Mouse (Mus musculus): ENCODE results near the gene Il11. TPM values are rescaled to one million over a fixed set of nuclear protein-coding genes. Genes with fewer than 3 reads are reported as not detected.

Il11 gene
- polyA plus RNA-seq (2012; rRNA removed; ENCODE audit: low replicate concordance): 0.11 and 0.45 TPM in 2 replicates

GRCm38 (mm10) chr7:4782759-4783158 lies at the start of gene Il11, which contains the start of gene Tmem190:
Gene Il11 (minus strand): TSS chr7:4782859.
Gene Tmem190 (plus strand): TSS chr7:4782937.

GRCm38 (mm10) chr7:4812303-4813104 lies 29.8 kb upstream of the Il11 start, which contains the start of gene Ube2s:
Gene Ube2s (minus strand): TSS chr7:4812590.

GRCm38 (mm10) chr7:4792278-4793212 lies 9.9 kb upstream of the Il11 start, which contains the start of gene Rpl28:
Gene Rpl28 (plus strand): TSS chr7:4792874.

GRCm38 (mm10) chr7:4789436-4789935 lies 6.8 kb upstream of the Il11 start, which contains the start of gene Tmem238:
Gene Tmem238 (minus strand): TSS chr7:4789656.

GRCm38 (mm10) chr7:4771202-4771601 lies 11.5 kb downstream of the Il11 start, which contains the start of gene Fam71e2:
Gene Fam71e2 (minus strand): TSS chr7:4771302.

GRCm38 (mm10) chr7:4752821-4753570 lies 29.7 kb downstream of the Il11 start, which contains the start of gene Cox6b2:
Gene Cox6b2 (minus strand): TSS chr7:4753094.

GRCm38 (mm10) chr7:4739544-4740275 lies 42.9 kb downstream of the Il11 start, which contains the start of gene Kmt5c:
Gene Kmt5c (plus strand): TSS chr7:4740115.

GRCm38 (mm10) chr7:4725169-4725568 lies 57.5 kb downstream of the Il11 start, which contains the start of gene Tmem150b:
Gene Tmem150b (minus strand): TSS chr7:4725249.

Other genes starting within 250 kb of the Il11 start
- 0.30 and 0.50 TPM in 2 replicates for gene Syt5, start 235.3 kb downstream of the Il11 start, polyA plus RNA-seq (2012; rRNA removed; ENCODE audit: low replicate concordance)
- 0.59 TPM in 1 of 2 replicates, not detected in the other for gene Ptprh, start 178.8 kb downstream of the Il11 start, polyA plus RNA-seq (2012; rRNA removed; ENCODE audit: low replicate concordance)
- 9.6 and 15.2 TPM in 2 replicates for gene Tmem86b, start 151.4 kb downstream of the Il11 start, polyA plus RNA-seq (2012; rRNA removed; ENCODE audit: low replicate concordance)
- 77.9 and 140 TPM in 2 replicates for gene Ppp6r1, start 123.8 kb downstream of the Il11 start, polyA plus RNA-seq (2012; rRNA removed; ENCODE audit: low replicate concordance)
- gene Hspbp1, start 97.8 kb downstream of the Il11 start, polyA plus RNA-seq (2012; rRNA removed; ENCODE audit: low replicate concordance): 36.3 and 51.8 TPM in 2 replicates
- gene Brsk1, start 92.3 kb downstream of the Il11 start, polyA plus RNA-seq (2012; rRNA removed; ENCODE audit: low replicate concordance): 2.8 and 14.9 TPM in 2 replicates
- 1.5 and 1.7 TPM in 2 replicates for gene Tmem150b, start 57.6 kb downstream of the Il11 start, polyA plus RNA-seq (2012; rRNA removed; ENCODE audit: low replicate concordance)
- 69.5 and 121 TPM in 2 replicates for gene Kmt5c, start 42.7 kb downstream of the Il11 start, polyA plus RNA-seq (2012; rRNA removed; ENCODE audit: low replicate concordance)
- 20.8 and 97.5 TPM in 2 replicates for gene Cox6b2, start 29.8 kb downstream of the Il11 start, polyA plus RNA-seq (2012; rRNA removed; ENCODE audit: low replicate concordance)
- gene Fam71e2, start 11.6 kb downstream of the Il11 start, polyA plus RNA-seq (2012; rRNA removed; ENCODE audit: low replicate concordance): not detected in 2 replicates
- gene Tmem190, start 78 bp upstream of the Il11 start, polyA plus RNA-seq (2012; rRNA removed; ENCODE audit: low replicate concordance): not detected in 2 replicates
- gene Tmem238, start 6.8 kb upstream of the Il11 start, polyA plus RNA-seq (2012; rRNA removed; ENCODE audit: low replicate concordance): 13.9 and 33.7 TPM in 2 replicates
- 303 and 400 TPM in 2 replicates for gene Rpl28, start 10.0 kb upstream of the Il11 start, polyA plus RNA-seq (2012; rRNA removed; ENCODE audit: low replicate concordance)
- gene Ube2s, start 29.7 kb upstream of the Il11 start, polyA plus RNA-seq (2012; rRNA removed; ENCODE audit: low replicate concordance): 249 and 346 TPM in 2 replicates
- 0.04 and 0.87 TPM in 2 replicates for gene Shisa7, start 61.8 kb upstream of the Il11 start, polyA plus RNA-seq (2012; rRNA removed; ENCODE audit: low replicate concordance)
- gene Isoc2b, start 87.4 kb upstream of the Il11 start, polyA plus RNA-seq (2012; rRNA removed; ENCODE audit: low replicate concordance): 22.3 and 43.4 TPM in 2 replicates
- 43.3 and 99.8 TPM in 2 replicates for gene Isoc2a, start 94.3 kb upstream of the Il11 start, polyA plus RNA-seq (2012; rRNA removed; ENCODE audit: low replicate concordance)
- 0.09 and 0.67 TPM in 2 replicates for gene Gm36210, start 123.7 kb upstream of the Il11 start, polyA plus RNA-seq (2012; rRNA removed; ENCODE audit: low replicate concordance)
- gene Zfp628, start 132.4 kb upstream of the Il11 start, polyA plus RNA-seq (2012; rRNA removed; ENCODE audit: low replicate concordance): 8.7 and 16.0 TPM in 2 replicates
- gene Nat14, start 139.2 kb upstream of the Il11 start, polyA plus RNA-seq (2012; rRNA removed; ENCODE audit: low replicate concordance): 3.0 and 16.9 TPM in 2 replicates
- gene Ssc5d, start 142.9 kb upstream of the Il11 start, polyA plus RNA-seq (2012; rRNA removed; ENCODE audit: low replicate concordance): 17.4 and 38.7 TPM in 2 replicates
- gene Sbk2, start 181.5 kb upstream of the Il11 start, polyA plus RNA-seq (2012; rRNA removed; ENCODE audit: low replicate concordance): 0.63 and 0.77 TPM in 2 replicates
- gene Sbk3, start 188.3 kb upstream of the Il11 start, polyA plus RNA-seq (2012; rRNA removed; ENCODE audit: low replicate concordance): 0.08 and 0.10 TPM in 2 replicates
- gene Zfp579, start 213.3 kb upstream of the Il11 start, polyA plus RNA-seq (2012; rRNA removed; ENCODE audit: low replicate concordance): 42.5 and 74.3 TPM in 2 replicates
- 34.8 and 37.7 TPM in 2 replicates for gene Zfp524, start 231.6 kb upstream of the Il11 start, polyA plus RNA-seq (2012; rRNA removed; ENCODE audit: low replicate concordance)
- gene Fiz1, start 231.8 kb upstream of the Il11 start, polyA plus RNA-seq (2012; rRNA removed; ENCODE audit: low replicate concordance): 22.7 and 39.7 TPM in 2 replicates
- 0.26 TPM in 1 of 2 replicates, not detected in the other for gene Gm44973, start 232.6 kb upstream of the Il11 start, polyA plus RNA-seq (2012; rRNA removed; ENCODE audit: low replicate concordance)
- 24.3 and 43.2 TPM in 2 replicates for gene Zfp865, start 237.5 kb upstream of the Il11 start, polyA plus RNA-seq (2012; rRNA removed; ENCODE audit: low replicate concordance)
- 0.63 and 20.2 TPM in 2 replicates for gene Ccdc106, start 237.7 kb upstream of the Il11 start, polyA plus RNA-seq (2012; rRNA removed; ENCODE audit: low replicate concordance)

All from subcutaneous adipose tissue, adult 2 months (tissue).